In the genomic region with DNA sequence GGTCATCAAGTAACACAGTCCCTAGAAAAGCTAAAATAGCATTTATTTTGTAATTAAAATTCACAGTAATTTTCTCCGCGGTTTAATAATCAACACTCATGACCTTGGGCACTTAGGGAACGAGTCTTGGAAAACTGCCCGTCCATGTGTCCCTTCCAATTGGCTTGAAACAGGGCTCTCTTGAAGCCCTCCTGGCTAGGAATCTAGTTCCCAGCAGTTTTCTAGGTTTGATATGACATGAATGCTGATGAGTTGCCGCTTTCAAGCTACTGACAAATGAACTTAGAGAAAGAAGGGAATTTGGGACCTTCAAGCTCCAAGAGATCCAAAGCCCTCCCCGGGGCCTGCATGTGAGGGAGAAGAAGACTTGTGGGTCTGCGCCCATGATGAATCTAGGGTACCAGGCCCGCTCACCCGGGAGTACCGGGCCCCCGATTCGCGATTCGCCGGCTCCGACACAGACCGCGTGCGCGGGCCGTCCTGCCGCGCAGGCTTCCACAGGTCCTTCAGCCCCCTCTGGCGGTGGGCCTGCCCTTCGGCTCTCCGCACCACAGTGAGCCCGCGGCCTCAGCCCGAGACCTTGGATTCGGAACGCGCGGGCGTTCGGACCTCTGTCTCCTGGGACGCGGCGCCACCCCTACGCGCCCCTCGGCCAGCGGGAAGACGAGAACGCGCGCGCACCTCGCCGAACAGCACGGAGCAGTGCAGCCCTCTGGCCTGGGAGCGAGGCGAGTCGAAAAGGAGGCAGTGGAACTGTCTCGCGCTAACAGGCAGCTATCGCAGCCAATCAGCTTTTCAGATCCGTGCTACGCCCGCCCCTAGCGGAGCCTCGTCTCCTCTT, we compare ENCODE assay signal across 8 mouse cellular contexts. TPM values are rescaled to one million over a fixed set of nuclear protein-coding genes. Genes with fewer than 3 reads are reported as not detected.
DNase-seq lines count a peak whose midpoint lies in the region; ATAC-seq lines count a peak whose summit lies in the region.

A gene (plus strand): TSS at position 531 of the 841 bp plus-strand sequence.
A gene (minus strand): TSS at position 776 of the 841 bp plus-strand sequence.

- H3K36me3 ChIP-seq in embryonic facial prominence, embryonic 10.5 days (replicated peaks), result no peaks in the 10 kb centered on the region
- H3K36me3 ChIP-seq in intestine, embryonic 16.5 days (ENCODE audit: control insufficient read depth, insufficient read depth, low read length), result no peaks in the 10 kb centered on the region

- ATAC-seq in intestine, embryonic 16.5 days, result peak; percentile 100

- peak; percentile 96 for DNase-seq in adrenal gland, postnatal 14 days
- DNase-seq in embryonic facial prominence, embryonic 10.5 days (ENCODE audit: low spot score), result peak; percentile 94
- DNase-seq in gonadal fat pad, adult 2 months (ENCODE audit: low read depth), result peak; percentile 38
- peak; percentile 97 to 98 for DNase-seq in left cerebral cortex, postnatal 25 days (ENCODE audit: low spot score in 2 of 2)
- DNase-seq in mesoderm, embryonic 11.5 days (ENCODE audit: low read depth, low spot score), result peak; percentile 94
- DNase-seq in right cerebral cortex, postnatal 25 days, result peak; percentile 97
- peak; percentile 96 to 98 for DNase-seq in urinary bladder, postnatal 36 days (ENCODE audit: low spot score in 2 of 2)

- 4% methylated on average over 61 of the region's 61 CpGs for WGBS in embryonic facial prominence, embryonic 10.5 days
- WGBS in intestine, embryonic 16.5 days, result 2% methylated on average over 61 of the region's 61 CpGs

- peak within 1 kb of the TSS; percentile 70 for H3K4me3 ChIP-seq in embryonic facial prominence, embryonic 10.5 days
- H3K4me3 ChIP-seq in intestine, embryonic 16.5 days (ENCODE audit: low read length), result peak within 1 kb of the TSS; percentile 72

- peak within 1 kb of the TSS; percentile 86 for H3K4me2 ChIP-seq in intestine, embryonic 16.5 days (ENCODE audit: low read depth, low read length)

- peaks cover 9% of the 10 kb centered on the region; the same call in 1 of the 2 replicates for H3K4me1 ChIP-seq in embryonic facial prominence, embryonic 10.5 days
- peaks cover 5% of the 10 kb centered on the region; the same call in 1 of the 2 replicates for H3K4me1 ChIP-seq in intestine, embryonic 16.5 days (ENCODE audit: control insufficient read depth, insufficient read depth, low read length)

- H3K27me3 ChIP-seq in embryonic facial prominence, embryonic 10.5 days (replicated peaks; ENCODE audit: low read depth, poor library complexity, severe bottlenecking), result no peaks in the 10 kb centered on the region
- no peaks in the 10 kb centered on the region for H3K27me3 ChIP-seq in intestine, embryonic 16.5 days (replicated peaks; ENCODE audit: control insufficient read depth, insufficient read depth, low read length)

- no peaks in the 10 kb centered on the region for H3K9me3 ChIP-seq in embryonic facial prominence, embryonic 10.5 days
- H3K9me3 ChIP-seq in intestine, embryonic 16.5 days (ENCODE audit: control insufficient read depth, low read length), result no peaks in the 10 kb centered on the region

- H3K27ac ChIP-seq in embryonic facial prominence, embryonic 10.5 days (replicated peaks), result peak within 1 kb of the TSS; percentile 95
- H3K27ac ChIP-seq in intestine, embryonic 16.5 days (ENCODE audit: low read length), result peak within 1 kb of the TSS; percentile 84

- peak within 1 kb of the TSS; percentile 91 for H3K9ac ChIP-seq in intestine, embryonic 16.5 days (ENCODE audit: low read depth, low read length)

- intact Hi-C loops in left cerebral cortex, postnatal 25 days (cut with DNase I), result loop anchor here (2.0 to 5.0 kb wide), 4 partner anchors 49 to 196 kb away; a partner anchor contains a TSS

RNA-seq across cellular contexts. Expression of the first gene that starts in this region (rescaled TPM):
- total RNA-seq in adrenal gland, postnatal 14 days (2021), result 2.0 and 3.8 TPM in 2 replicates
- polyA plus RNA-seq in embryonic facial prominence, embryonic 10.5 days (2016; fragmentation: Nextera tagmentation; extraction: Ambion mirVana), result 2.2 and 2.4 TPM in 2 replicates
- polyA plus RNA-seq in gonadal fat pad, adult 2 months (2012; rRNA removed), result 1.0 and 2.1 TPM in 2 replicates
- 1.1 TPM in 2 replicates for polyA plus RNA-seq in intestine, embryonic 16.5 days (2015; fragmentation: Nextera tagmentation; extraction: Ambion mirVana)
- total RNA-seq in left cerebral cortex, postnatal 25 days (2021), result 10 to 100 TPM in 1 of 2 experiments, 1 to 10 TPM in 1; 9.9 to 12.2 TPM

RNA-seq across cellular contexts. Expression of the second gene that starts in this region (rescaled TPM):
- 7.9 and 10.2 TPM in 2 replicates for total RNA-seq in adrenal gland, postnatal 14 days (2021)
- 1.4 and 2.4 TPM in 2 replicates for polyA plus RNA-seq in embryonic facial prominence, embryonic 10.5 days (2016; fragmentation: Nextera tagmentation; extraction: Ambion mirVana)
- polyA plus RNA-seq in gonadal fat pad, adult 2 months (2012; rRNA removed), result 1.4 TPM in 2 replicates
- polyA plus RNA-seq in intestine, embryonic 16.5 days (2015; fragmentation: Nextera tagmentation; extraction: Ambion mirVana), result 1.1 and 1.3 TPM in 2 replicates
- total RNA-seq in left cerebral cortex, postnatal 25 days (2021), result 10 to 100 TPM; 13.8 to 22.5 TPM

Comparison
In these comparisons a context has a peak if more than half of its experiments do, and no peak if none do; other contexts are left out.
1. Peak in every context shown above with its lines: DNase-seq, ATAC-seq, H3K4me3 ChIP-seq and H3K27ac ChIP-seq.
2. DNase-seq: peak in every context shown above with its lines; median percentile 98 in left cerebral cortex, postnatal 25 days; 97 in right cerebral cortex, postnatal 25 days; 97 in urinary bladder, postnatal 36 days; 96 in adrenal gland, postnatal 14 days; 94 in embryonic facial prominence, embryonic 10.5 days; 94 in mesoderm, embryonic 11.5 days; 38 in gonadal fat pad, adult 2 months.